Mouse (Mus musculus) activated CD4-positive, CD25-positive, alpha-beta regulatory T cell, adult 4 months (primary cell): ENCODE data around the gene Mif. TPM values are rescaled to one million over a fixed set of nuclear protein-coding genes. Genes with fewer than 3 reads are reported as not detected.
"Not testable (repeated sequence)": the region's sequence is repeated elsewhere in the genome, so short reads cannot be mapped to it uniquely, and the experiment has no call there.

Experiments
- ATAC-seq: one replicate; pipeline ENCODE4 v1.8.0; 2017
- polyA plus RNA-seq, 2 experiments: library from polyadenylated mRNA; unstranded; fragments of 100-300 nt; shearing (Covaris generic); gene quantifications; one replicate each; pipeline ENCODE4 v1.2.1; 2017

Gene Mif
- polyA plus RNA-seq, result 100 to 1,000 TPM; 464 to 561 TPM

DNA sequence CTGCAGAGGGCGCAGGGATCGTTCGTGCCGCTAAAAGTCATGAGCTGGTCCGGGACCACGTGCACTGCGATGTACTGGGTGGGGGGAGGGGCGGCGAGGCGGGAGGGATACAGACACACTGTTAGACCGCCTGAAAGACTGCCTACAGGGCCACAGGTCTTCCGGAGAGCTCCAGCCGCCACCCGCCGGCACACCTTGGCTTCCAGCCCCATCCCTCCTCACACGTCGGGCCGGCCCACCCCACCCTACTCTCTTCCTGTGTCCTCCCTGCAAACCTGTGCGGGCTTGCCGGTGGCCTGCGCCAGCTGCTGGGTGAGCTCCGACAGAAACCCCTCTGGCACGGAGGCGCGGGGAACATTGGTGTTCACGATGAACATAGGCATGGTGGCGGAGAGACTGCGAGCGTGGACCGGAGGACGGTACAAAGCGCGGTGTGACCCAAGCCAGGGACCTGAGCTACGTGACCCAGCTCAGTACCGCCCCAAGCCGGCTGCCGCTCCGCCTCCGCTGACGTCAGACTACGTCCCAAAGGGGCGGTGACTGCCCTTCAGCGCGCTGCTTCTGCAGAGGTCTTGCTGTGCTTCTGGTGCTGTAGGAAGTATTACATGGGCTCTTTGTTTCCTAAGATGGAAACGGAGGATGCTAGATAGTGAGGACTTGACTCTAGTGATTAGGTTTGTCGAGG, at the start of gene Mif:
Gene Mif (minus strand): TSS at position 455 of the 685 bp plus-strand sequence.
- ATAC-seq, result peak; percentile 99

DNA sequence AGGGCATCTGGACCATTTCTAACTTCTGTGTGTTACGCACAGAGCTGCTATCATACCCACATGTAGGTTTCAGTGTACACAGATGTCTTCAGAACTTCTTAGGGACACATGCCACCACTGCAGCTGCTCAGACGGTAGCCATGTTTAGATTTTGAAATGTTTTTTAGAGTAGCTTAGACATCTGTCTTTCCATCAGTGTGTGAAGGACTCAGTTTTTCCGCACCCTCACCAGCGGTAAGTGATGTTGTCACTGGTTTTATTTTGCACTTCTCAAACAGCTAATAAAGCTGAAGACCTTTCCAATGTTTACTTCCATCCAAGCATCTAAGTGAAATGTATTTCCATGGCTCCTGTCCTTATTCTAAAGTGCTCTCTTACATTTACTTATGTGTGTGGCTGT, 46.8 kb upstream of the Mif start:
- ATAC-seq, result no peak

DNA sequence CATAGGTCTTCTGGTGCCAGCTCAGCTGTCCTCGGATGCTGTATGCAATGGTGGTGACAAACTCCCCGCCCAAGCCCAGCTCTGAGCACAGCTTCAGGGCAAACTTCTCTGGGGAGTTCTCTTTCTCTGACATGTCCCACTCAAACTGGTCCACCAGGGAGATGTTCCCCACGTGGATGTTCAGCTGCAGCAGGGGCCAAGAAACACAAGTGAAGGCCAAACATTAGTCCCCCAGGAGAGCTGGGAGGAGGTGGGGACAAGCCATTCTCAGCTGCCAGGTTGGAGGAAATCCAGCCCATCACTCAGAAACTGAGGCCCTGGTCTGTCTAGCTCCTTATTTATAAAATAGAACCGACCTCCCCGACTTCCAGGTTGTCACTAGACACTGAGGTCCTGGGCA, 44.4 kb upstream of the Mif start:
- no peak for ATAC-seq

DNA sequence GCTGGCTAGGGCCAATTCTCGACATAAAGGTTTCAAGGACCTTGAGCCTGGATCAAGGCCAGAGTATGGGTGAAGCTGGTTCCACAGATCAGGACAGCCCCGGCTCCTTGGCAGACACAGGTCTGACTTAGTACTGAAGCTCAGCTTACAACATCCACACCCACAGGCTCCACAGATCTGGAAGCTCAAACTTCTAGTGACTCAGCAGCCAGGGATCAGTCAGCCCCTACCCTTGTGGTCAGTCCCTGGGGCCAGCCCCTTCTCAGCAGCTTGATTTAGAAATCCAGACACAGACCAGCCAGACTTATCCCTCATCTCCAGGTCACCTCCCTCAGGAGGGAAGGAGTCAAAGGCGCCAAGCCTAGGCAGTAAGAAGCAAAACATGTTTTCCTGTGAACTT, 38.8 kb upstream of the Mif start:
- ATAC-seq, result no peak

DNA sequence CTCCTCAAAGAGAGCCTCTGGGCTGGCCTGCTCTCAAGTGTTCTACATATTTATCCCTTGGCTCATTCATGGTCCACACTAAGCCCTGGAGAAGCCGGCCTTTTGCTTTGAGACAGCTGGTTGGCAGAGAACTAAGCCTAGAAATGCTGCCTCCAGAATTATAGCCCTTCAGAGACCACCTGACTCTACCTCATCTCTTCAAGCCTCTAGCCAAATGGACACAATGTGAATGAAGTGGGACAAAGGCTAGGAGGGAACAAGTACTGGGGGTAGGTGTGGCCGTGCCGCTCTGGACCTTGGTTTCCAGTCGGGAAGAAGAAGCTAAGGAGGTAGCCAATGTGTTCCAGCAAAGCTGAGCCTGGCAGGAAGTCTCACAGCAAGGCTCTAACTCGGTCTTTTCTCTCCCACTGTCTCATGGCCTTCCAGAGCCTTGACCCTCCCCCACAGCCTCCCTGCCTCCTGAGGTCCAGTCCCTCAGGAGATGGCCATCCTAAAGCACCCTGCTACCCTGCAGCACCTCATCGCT, 38.1 kb upstream of the Mif start:
- no peak for ATAC-seq

DNA sequence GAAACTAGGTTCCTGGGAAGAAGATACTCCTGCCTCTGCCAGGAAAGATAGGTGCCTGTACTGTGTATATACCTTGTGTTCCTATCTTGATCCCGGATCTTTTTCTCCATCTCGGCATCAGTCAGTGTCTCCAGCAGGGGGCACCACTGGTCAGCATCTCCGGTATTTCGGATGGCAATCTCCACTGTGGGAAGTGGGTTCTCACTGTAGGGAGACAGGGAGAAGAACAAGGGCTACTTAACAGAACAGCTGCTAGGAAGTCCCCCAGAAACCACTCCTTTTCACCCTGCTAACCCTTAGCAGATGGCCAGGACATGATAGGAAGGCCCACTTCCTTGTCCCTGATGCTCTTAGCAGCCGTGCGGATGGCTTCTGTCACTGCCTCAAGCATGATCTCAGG, 37.3 kb upstream of the Mif start:
- no peak for ATAC-seq

DNA sequence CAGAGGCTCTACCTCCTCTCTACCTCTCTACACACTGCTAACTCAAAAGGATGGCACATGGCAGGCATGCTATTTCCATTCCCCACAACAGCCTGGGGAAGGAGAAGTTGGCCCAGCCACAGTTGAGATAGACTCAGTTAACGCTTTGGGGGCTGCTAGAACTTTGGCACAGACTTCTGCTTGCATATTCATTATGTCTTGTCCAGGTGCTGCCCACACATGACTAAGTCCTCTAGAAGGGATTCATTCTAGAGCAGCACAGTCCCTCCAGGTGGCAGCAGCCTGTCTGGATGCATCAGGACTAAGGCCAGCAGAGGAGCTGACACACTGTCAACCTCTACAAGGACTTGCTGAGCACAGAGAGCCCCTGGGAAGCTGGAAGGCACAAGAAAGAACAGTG, 36.2 kb upstream of the Mif start:
- no peak for ATAC-seq

DNA sequence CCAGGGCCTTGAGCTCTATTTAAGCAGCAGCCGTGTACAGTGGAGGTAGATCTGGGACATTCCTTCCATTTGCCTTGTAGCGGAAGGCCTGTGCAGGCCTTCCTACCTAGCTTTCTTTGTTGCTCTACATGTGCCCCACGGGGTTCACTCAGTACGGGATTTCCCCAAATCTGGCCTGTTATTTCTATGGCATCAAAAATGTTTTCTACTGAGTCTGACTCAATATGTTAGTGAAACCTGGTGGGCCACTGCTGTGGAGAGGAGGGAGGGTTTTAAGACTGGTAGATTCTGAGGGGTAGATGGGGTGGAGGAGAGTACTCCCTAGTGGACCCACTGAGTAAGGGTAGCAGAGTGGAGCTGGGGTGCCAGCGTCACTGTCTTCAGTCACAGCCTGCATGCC, 35.7 kb upstream of the Mif start:
- no peak for ATAC-seq

DNA sequence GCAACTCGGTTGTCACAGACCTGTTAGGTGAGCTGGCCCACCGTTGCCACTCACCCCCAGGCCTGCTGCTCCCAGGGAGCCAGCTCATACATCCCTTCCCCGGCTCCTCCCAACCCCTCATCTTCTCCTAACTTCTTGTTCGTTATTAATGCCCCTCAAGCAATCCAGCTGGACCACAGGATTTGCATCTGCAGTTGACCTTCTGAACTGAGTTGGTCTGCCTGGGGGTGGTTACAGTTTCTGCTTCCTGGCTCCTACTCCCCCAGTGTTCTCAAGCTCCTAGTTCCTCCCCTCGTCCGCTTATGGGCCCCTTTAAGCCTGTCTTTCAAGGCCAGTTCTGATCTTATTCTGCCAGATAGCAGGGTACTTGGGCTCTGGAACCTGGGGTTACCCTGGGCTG, 34.6 kb upstream of the Mif start:
- no peak for ATAC-seq

DNA sequence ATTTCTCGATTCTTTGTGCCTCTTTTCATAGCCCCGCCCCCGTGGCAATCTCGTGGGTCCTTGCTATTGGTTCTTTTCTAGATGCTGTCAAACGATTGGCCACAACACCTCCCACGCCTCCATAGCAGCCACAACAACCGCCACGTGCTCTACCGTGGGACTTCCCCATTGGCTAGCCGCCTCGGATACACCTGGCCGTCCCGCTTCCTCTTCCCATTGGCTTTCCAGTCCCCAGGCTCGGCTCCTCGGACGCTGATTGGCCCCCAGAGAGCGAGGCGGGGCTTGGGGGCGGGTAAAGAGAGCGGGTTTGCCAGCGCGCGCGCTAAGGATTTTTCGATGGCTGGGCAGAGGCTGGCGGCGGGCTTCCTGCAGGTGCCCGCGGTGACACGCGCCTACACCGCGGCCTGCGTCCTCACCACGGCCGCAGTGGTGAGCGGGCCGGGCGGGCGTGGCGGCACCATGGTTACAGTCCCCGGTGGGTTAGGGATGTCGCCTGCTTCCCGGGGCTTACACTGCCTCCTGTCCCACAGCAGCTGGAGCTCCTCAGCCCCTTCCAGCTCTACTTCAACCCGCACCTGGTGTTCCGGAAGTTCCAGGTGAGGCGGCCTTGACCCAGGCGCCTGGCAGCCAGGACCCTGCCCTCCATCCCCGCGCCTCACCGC, 33.2 kb upstream of the Mif start, which contains the start of gene Derl3:
Gene Derl3 (plus strand): TSS at position 325 of the 662 bp plus-strand sequence.
- ATAC-seq, result peak; percentile 98

DNA sequence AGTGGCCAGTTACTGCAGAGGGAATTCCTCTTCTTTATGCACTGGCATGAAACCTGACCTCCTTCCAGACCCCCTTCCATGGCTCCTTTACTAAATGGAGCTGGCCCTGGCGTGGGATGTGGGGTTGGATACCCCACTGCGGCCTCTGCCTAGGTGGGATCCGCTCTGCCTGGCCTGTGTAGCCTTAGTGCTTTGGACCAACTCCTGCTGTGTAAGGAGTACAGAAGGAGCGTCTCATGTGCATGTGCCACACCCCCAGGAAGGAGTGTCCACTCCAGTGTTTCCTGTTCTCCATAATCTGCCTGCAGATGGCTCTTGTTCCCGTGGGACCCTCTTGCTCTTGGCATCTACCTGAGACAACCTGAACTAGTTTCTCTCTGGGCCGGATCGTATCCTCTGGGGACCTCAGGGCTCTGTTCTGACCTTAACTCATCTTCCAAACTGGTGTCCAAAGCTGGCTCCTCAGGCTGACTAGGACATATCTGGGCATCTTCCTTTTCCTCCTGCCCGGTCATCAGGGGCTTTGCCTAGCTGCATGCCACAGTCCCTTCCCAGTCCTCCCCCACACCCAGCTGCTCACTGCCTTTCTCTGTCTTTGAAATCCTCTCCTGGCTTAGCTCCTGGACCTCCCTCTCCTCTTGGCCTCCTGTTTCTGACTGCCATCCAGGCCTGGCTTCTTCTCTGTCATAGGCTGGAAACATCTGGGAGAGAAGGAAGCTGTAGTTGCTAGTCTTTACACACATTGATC, 29.5 kb upstream of the Mif start:
- ATAC-seq, result no peak

DNA sequence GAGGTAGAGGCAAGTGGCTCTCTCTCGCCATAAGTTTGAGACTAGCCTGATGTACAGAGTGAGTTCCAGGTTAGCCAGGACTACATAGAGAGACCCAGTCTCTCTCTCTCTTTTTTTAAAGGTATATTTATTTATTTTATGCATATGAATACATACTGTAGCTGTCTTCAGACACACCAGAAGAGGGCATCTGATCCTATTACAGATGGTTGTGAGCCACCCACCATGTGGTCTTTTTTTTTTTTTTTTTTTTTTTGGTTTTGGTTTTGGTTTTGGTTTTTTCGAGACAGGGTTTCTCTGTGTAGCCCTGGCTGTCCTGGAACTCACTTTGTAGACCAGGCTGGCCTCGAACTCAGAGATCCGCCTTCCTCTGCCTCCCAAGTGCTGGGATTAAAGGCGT, 27.5 kb upstream of the Mif start:
- not testable (repeated sequence) for ATAC-seq

DNA sequence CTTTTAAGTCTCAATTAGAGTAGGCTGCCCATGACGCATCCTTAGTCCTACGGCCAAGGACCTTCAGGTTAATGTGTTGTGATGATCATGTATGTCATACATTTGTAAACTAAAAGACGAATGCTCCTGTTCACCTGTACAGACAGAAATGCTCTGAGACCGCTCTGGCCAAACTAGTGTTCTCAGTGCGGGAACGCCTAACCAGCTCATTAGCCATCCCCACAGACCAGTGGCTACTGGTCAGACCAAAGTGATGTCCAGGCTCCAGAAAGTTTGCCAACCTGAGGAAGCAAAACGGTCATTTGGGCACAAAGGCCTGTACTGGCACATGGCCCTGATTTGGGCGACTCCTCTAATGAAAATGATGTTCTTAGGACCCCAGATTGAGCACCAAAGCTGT, 24.7 kb upstream of the Mif start:
- no peak for ATAC-seq

DNA sequence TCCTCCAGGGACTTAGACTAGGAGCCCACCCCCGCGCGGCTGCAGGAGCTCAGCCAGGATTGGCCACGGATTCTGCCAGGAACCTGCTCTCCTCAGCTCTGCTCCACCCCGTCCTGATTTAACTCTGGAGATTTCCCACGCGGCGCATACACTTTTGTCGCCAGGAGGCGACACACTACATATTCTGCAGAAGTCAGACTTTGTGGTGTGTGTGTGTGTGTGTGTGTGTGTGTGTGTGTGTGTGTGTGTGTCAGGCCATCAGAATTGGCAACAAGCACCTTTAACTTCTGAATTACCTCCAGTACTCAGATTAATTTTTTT, 23.2 kb upstream of the Mif start:
- no peak for ATAC-seq

DNA sequence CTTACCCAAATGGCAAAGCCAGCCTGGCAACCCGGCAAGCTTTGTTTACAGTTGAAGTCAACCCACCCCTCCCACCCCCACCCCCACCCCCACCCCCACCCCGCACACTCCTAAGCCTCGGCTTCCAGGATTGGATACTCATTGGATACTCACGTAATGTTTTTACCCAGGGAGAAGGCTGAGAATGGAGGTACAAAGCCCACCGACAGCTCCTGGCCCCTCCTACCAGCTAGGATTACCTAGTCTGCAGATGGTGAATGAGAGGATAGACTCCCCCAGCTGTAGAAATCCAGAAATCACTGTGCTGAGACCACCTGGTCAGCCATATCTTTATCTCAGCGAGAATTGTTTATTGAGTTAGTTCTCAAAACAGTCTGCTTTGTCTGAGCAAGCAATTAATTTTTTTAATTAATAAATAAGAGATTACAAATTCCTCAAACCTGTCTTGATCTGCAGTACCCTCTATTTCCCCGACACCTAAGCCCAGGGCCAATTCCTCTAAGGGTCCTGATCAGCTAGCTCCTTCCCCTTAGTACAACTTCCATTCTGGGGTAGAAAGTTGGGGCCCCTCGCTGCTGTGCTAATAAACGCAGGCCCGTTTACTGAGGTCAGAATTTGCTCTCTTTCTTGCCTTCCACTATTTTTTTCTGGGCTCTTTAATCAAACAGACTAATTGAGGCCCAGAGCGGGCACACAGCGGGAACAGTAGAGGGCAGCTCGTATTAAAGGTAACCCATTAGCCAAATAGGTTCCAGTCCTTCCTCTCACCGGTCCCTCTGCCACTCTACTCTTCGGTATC, 22.6 kb upstream of the Mif start:
- ATAC-seq, result no peak

DNA sequence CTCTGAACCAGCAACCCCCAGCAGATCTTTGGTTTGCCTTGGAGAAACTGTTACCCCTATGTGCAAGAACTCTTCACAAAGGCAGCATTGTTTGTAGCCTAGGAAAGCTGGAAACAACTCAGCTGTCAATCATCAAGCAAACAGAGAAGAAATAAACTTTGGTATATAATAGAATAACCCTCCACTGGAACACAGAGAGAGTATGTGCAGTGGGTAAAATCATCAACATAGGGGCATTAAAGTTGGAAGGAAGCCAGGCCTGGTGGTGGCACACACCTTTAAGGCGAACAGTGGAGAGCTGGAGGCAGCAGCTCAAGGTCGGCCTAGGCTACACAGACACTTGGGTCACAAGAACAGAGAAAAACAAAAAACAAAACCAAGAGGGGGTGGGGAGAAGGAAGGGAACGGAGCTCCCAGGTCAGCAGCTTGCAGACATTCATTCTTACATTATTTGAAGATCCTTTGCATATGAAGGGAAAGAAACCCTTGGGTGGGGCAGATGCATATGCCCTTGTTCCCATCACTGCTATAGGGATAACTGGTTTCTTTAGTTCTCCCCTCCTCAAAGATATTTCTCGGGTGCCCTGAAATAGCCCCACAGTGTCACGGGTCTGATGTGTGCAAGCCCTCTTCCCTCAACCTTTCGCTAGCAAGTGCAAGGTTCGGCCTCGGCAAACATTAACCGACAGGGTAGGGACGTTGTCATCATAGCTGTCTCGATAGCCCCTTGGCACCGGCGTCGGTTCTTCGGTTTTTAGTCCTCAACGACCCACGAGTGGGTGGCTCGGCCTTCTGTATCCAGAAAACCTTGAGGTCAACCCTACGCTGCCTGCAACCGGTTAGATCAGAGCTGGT, 21.8 kb upstream of the Mif start:
- no peak for ATAC-seq

DNA sequence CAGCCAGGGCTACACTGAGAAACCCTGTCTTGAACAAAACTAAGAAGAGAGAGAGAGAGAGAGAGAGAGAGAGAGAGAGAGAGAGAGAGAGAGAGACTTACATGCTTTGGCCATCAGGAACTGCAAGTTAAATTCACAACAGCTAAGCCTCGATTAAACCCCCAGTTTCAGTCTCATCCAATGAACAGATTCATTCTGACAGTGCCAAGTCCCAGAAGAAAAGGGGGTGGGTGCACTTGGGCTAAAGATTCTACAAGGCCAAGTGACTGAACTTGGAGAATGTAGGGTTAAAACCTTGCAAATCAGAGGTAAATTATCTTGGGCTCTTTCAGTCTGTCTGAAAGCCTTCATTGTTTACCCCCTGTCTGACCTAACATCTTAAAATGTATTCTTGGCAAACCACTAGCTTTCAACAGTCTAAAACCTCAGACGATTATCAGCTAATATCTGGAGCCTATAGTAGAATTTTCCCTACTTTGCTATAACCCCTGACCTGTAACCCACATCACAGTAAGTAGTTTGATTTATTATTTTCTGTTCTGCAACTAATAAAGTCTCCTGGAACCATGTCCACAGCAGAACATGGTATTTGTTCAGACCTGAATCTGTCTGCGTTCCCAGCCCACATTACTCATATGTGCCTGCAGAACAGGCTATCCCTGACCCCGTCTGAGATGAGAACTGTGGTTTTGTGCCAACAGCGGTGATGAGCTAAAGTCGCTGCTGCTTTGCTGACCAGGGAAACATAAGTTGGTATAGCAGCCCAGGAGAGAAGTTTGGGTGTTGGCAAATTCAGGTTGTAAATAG, 20.9 kb upstream of the Mif start:
- no peak for ATAC-seq

DNA sequence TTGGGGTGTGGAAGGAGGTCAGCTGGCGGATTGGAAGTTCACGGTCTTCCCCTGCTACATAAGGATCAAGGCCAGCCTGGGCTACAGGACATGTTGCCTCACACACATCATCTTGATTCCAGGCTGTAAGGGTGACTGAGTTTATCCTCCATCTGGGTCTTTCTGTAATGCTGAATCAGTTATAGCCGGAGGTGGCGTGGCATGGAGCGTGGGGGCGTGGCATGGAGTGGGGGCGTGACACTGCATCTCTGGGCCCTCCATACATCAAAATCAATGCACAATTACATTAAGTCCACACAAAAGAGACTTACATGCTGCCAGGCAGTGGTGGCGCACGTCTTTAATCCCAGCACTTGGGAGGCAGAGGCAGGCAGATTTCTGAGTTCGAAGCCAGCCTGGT, 20.3 kb upstream of the Mif start:
- ATAC-seq, result no peak

DNA sequence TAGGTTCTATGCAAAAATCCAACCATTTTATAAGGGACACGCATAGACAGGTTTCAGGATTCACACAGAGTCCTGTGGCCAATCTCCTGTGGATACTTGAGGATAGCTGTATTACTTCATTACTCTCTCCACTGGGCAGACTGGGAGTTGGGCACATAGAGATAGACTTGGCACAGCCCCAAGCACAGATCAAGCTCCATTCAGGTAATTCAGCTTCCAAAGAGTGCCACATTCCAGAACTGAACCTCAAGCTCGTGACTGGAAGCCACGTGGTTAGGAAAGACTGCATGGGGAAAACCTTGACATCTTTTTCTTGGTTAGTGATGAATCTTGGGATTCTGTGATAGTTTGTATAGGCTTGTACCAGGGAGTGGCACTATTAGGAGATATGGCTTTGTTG, 18.8 kb upstream of the Mif start:
- no peak for ATAC-seq

DNA sequence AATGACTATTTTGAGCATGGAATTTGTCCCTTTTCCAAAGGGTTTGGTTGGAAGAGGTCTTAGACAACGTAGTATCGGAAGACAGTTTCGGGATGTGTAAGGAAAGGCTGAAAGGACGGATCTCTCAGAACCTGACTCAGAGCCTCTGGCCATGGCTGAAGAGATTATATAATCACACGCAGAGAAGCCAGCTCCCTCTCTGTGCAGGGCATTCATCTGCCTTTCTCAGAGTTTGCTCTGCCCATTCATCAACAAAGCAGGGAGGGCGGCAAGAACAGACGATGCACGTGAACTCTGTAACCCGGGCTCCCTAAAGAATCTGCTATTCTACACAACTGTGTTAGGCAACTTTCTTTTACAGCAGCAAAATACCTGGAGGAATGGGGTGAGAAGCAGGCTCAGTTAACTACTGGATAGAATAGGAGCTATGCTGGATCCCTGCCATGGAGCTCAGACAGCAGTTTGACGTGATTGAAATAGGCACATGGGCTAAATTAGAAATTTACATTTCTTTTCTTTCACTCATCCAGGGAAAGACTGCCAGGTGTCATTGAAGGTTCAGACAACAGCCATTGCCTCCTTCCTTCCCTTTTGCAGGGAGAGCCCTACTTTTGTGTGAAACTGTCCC, 13.6 kb upstream of the Mif start:
- no peak for ATAC-seq
